Mouse (Mus musculus): ENCODE data around the gene Lmbr1.

- TF ChIP-seq ZNF384 (IDR thresholded peaks at IDR 0.05; ENCODE audit: low read depth, low read length) (no peak), RAD21 (IDR thresholded peaks at IDR 0.05; ENCODE audit: low read depth, low read length) (no peak), USF1 (IDR thresholded peaks at IDR 0.05; ENCODE audit: low read depth, low read length) (no peak), NRF1 (IDR thresholded peaks at IDR 0.05; ENCODE audit: low read depth, low read length) (no peak), POLR2A (IDR thresholded peaks at IDR 0.05; ENCODE audit: low read depth, low read length) (no peak), CTCF (conservative IDR thresholded peaks at IDR 0.05 in 1 of 2, IDR thresholded peaks at IDR 0.05 in 1 of 2; ENCODE audit: low read depth in 2 of 2, low read length in 2 of 2) (no peak), POLR2AphosphoS2 (IDR thresholded peaks at IDR 0.05; ENCODE audit: low read depth, low read length) (no peak), CHD2 (IDR thresholded peaks at IDR 0.05; ENCODE audit: low read length) (no peak), MAX (IDR thresholded peaks at IDR 0.05; ENCODE audit: low read length) (no peak), GABPA (IDR thresholded peaks at IDR 0.05; ENCODE audit: insufficient replicate concordance, low read depth, low read length) (no peak), SMC3 (IDR thresholded peaks at IDR 0.05; ENCODE audit: low read depth, low read length) (no peak)
Observed at GRCm38 (mm10) chr5:29363511-29363910, 14.7 kb downstream of the Lmbr1 start.

Data from CH12.LX (cell line).